Mouse (Mus musculus): ENCODE results near the gene Clcn6. TPM values are rescaled to one million over a fixed set of nuclear protein-coding genes. Genes with fewer than 3 reads are reported as not detected.
"Not testable (repeated sequence)": the region's sequence is repeated elsewhere in the genome, so short reads cannot be mapped to it uniquely, and the experiment has no call there.

Clcn6 gene
- total and polyA plus RNA-seq, 3 experiments, result 6.2 to 21.0 (median 16.1) TPM

GRCm38 (mm10) chr4:148046450-148047031 is 7.9 kb upstream of the Clcn6 start:
- Histone ChIP-seq H3K36me3 (replicated peaks) (peaks cover 72% of the 10 kb centered on the region), H3K4me3 (ENCODE audit: low read depth, low read length) (peak overlapping the region; percentile 19; the same call in 1 of the 2 replicates), H3K27me3 (ENCODE audit: insufficient read depth, low read length) (no peaks in the 10 kb centered on the region), H3K4me1 (ENCODE audit: insufficient read depth, low read depth, low read length) (peaks cover 60% of the 10 kb centered on the region), H3K9me3 (replicated peaks) (no peaks in the 10 kb centered on the region)
- ATAC-seq (ENCODE audit: extremely low read depth, insufficient number of reproducible peaks, low FRiP score, poor library complexity, severe bottlenecking) (peak; percentile 94), DNase-seq (ENCODE audit: low spot score) (peak; percentile 79)
- TF ChIP-seq GATA1 (IDR thresholded peaks at IDR 0.05; ENCODE audit: borderline replicate concordance, low read length), result no peak
- TF ChIP-seq CTCF (IDR thresholded peaks at IDR 0.05; ENCODE audit: low read depth, low read length), result no peak
- peak; percentile 96 for TF ChIP-seq TAL1 (conservative IDR thresholded peaks at IDR 0.05; ENCODE audit: low read depth, low read length)
- TF ChIP-seq GATA2 (IDR thresholded peaks at IDR 0.05; ENCODE audit: borderline replicate concordance, low read depth, low read length), result no peak

DNA sequence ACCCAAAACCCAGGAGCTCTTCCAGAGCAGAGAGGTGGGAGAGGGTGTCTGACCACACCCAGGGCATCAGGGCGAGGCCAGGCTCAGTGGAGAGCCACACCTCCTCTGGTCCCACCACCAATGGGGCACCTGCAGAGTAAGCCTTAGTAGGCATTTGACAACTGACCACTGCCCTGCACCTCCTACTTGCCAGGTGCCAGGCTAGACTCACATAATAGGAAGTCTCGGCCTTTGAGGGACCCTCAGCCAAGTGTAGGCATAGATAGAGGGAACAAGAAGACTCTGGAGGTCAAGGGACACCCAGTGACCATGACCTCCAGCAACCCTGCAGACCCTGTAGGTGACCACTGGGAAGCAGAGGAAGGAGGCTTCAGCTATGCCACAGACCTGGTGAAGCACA is 5.5 kb upstream of the Clcn6 start:
- Histone ChIP-seq H3K4me1 (ENCODE audit: insufficient read depth, low read depth, low read length) (peaks cover 84% of the 10 kb centered on the region), H3K36me3 (replicated peaks) (peaks cover 54% of the 10 kb centered on the region), H3K27me3 (ENCODE audit: insufficient read depth, low read length) (no peaks in the 10 kb centered on the region), H3K4me3 (ENCODE audit: low read depth, low read length) (peak overlapping the region; percentile 39; the same call in 1 of the 2 replicates), H3K9me3 (replicated peaks) (no peaks in the 10 kb centered on the region)
- ATAC-seq (ENCODE audit: extremely low read depth, insufficient number of reproducible peaks, low FRiP score, poor library complexity, severe bottlenecking) (no peak), DNase-seq (ENCODE audit: low spot score) (no peak)
- TF ChIP-seq GATA1 (IDR thresholded peaks at IDR 0.05; ENCODE audit: borderline replicate concordance, low read length) (no peak), TAL1 (conservative IDR thresholded peaks at IDR 0.05; ENCODE audit: low read depth, low read length) (no peak), CTCF (IDR thresholded peaks at IDR 0.05; ENCODE audit: low read depth, low read length) (no peak), GATA2 (IDR thresholded peaks at IDR 0.05; ENCODE audit: borderline replicate concordance, low read depth, low read length) (no peak), POLR2AphosphoS5 (IDR thresholded peaks at IDR 0.05; ENCODE audit: insufficient replicate concordance, low read depth, low read length) (no peak)

DNA sequence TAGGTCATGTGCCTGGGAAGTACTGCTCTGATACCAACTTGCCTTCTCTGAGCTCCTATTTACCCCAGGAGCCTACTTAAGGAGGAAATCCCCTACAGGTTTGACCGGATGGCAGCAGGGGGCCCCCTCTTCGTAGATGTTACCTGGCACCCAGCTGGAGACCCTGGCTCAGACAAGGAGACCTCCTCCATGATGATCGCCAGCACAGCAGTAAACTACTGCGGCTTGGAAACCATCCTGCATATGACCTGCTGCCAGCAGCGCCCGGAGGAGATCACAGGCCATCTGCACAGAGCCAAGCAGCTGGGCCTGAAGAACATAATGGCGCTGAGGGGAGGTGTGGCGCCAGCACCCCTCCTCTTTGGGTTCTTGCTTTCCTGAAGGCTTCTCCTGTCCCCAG is 4.7 kb upstream of the Clcn6 start:
- H3K4me3 ChIP-seq (ENCODE audit: low read depth, low read length); DNase-seq (ENCODE audit: low spot score); H3K9me3 ChIP-seq (replicated peaks); ATAC-seq (ENCODE audit: extremely low read depth, insufficient number of reproducible peaks, low FRiP score, poor library complexity, severe bottlenecking); H3K27me3 ChIP-seq (ENCODE audit: insufficient read depth, low read length): not testable (repeated sequence)
- peaks cover 83% of the 10 kb centered on the region for H3K4me1 ChIP-seq (ENCODE audit: insufficient read depth, low read depth, low read length)
- H3K36me3 ChIP-seq (replicated peaks), result peaks cover 47% of the 10 kb centered on the region

DNA sequence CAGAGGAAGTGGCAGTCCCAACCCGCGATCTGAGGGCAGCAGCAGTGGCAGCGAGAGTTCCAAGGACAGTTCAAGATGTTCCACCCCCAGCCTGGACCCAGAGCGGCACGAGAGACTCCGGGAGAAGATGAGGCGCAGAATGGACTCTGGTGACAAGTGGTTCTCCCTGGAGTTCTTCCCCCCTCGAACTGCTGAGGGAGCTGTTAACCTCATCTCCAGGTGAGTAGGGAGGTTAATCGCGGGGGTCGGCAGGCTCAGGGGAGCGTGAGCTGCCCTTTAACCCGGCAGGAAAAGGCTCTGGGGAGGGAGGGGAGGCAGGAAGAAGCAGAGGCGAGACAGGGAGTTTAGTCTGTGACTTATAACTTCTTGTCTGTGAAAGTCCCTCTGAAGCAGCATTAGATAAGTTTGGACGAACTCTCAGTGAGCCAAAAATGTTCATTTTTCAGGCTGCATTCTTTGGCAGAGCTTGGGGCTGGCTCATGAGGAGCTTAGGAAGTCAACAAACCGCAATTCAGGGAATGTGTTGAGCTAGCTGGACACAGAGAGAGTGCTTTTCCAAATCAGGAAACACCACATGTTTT is 3.1 kb upstream of the Clcn6 start:
- ATAC-seq (ENCODE audit: extremely low read depth, insufficient number of reproducible peaks, low FRiP score, poor library complexity, severe bottlenecking) (no peak), DNase-seq (ENCODE audit: low spot score) (no peak)
- peaks cover 43% of the 10 kb centered on the region for H3K36me3 ChIP-seq (replicated peaks)

GRCm38 (mm10) chr4:148040933-148041610 is 2.5 kb upstream of the Clcn6 start:
- peaks cover 71% of the 10 kb centered on the region for H3K4me1 ChIP-seq (ENCODE audit: insufficient read depth, low read depth, low read length)
- DNase-seq (ENCODE audit: low spot score) (peak; percentile 47), ATAC-seq (ENCODE audit: extremely low read depth, insufficient number of reproducible peaks, low FRiP score, poor library complexity, severe bottlenecking) (peak; percentile 17; the same call in 1 of the 2 replicates)
- H3K4me3 ChIP-seq (ENCODE audit: low read depth, low read length), result peak overlapping the region; percentile 66; the same call in 1 of the 2 replicates
- no peak for TF ChIP-seq POLR2AphosphoS5 (IDR thresholded peaks at IDR 0.05; ENCODE audit: insufficient replicate concordance, low read depth, low read length)
- TF ChIP-seq TAL1 (conservative IDR thresholded peaks at IDR 0.05; ENCODE audit: low read depth, low read length), result no peak
- TF ChIP-seq GATA2 (IDR thresholded peaks at IDR 0.05; ENCODE audit: borderline replicate concordance, low read depth, low read length), result no peak
- TF ChIP-seq GATA1 (IDR thresholded peaks at IDR 0.05; ENCODE audit: borderline replicate concordance, low read length), result no peak
- TF ChIP-seq CTCF (IDR thresholded peaks at IDR 0.05; ENCODE audit: low read depth, low read length), result no peak
- H3K36me3 ChIP-seq (replicated peaks), result peaks cover 43% of the 10 kb centered on the region
- no peaks in the 10 kb centered on the region for H3K27me3 ChIP-seq (ENCODE audit: insufficient read depth, low read length)
- no peaks in the 10 kb centered on the region for H3K9me3 ChIP-seq (replicated peaks)

More for the DNA sequence above, 3.1 kb upstream of the Clcn6 start:
- Histone ChIP-seq H3K27me3 (ENCODE audit: insufficient read depth, low read length) (no peaks in the 10 kb centered on the region), H3K4me3 (ENCODE audit: low read depth, low read length) (peak overlapping the region; percentile 66; the same call in 1 of the 2 replicates), H3K9me3 (replicated peaks) (no peaks in the 10 kb centered on the region), H3K4me1 (ENCODE audit: insufficient read depth, low read depth, low read length) (peaks cover 76% of the 10 kb centered on the region)
- no peak for TF ChIP-seq GATA1 (IDR thresholded peaks at IDR 0.05; ENCODE audit: borderline replicate concordance, low read length)
- TF ChIP-seq CTCF (IDR thresholded peaks at IDR 0.05; ENCODE audit: low read depth, low read length), result no peak
- TF ChIP-seq TAL1 (conservative IDR thresholded peaks at IDR 0.05; ENCODE audit: low read depth, low read length), result no peak
- no peak for TF ChIP-seq GATA2 (IDR thresholded peaks at IDR 0.05; ENCODE audit: borderline replicate concordance, low read depth, low read length)
- TF ChIP-seq POLR2AphosphoS5 (IDR thresholded peaks at IDR 0.05; ENCODE audit: insufficient replicate concordance, low read depth, low read length), result no peak

- no peaks in the 10 kb centered on the region for H3K27me3 ChIP-seq (ENCODE audit: insufficient read depth, low read length)
- peaks cover 43% of the 10 kb centered on the region for H3K36me3 ChIP-seq (replicated peaks)
- DNase-seq (ENCODE audit: low spot score), result no peak
- TF ChIP-seq POLR2AphosphoS5 (IDR thresholded peaks at IDR 0.05; ENCODE audit: insufficient replicate concordance, low read depth, low read length), result no peak
- TF ChIP-seq GATA2 (IDR thresholded peaks at IDR 0.05; ENCODE audit: borderline replicate concordance, low read depth, low read length), result no peak
- TF ChIP-seq CTCF (IDR thresholded peaks at IDR 0.05; ENCODE audit: low read depth, low read length), result no peak
- no peak for TF ChIP-seq GATA1 (IDR thresholded peaks at IDR 0.05; ENCODE audit: borderline replicate concordance, low read length)
- TF ChIP-seq TAL1 (conservative IDR thresholded peaks at IDR 0.05; ENCODE audit: low read depth, low read length), result no peak
- H3K9me3 ChIP-seq (replicated peaks), result no peaks in the 10 kb centered on the region
- peaks cover 62% of the 10 kb centered on the region for H3K4me1 ChIP-seq (ENCODE audit: insufficient read depth, low read depth, low read length)
- H3K4me3 ChIP-seq (ENCODE audit: low read depth, low read length), result peak overlapping the region; percentile 92; the same call in 1 of the 2 replicates
- no peak for ATAC-seq (ENCODE audit: extremely low read depth, insufficient number of reproducible peaks, low FRiP score, poor library complexity, severe bottlenecking)
These were observed 1.6 kb upstream of the Clcn6 start for GRCm38 (mm10) chr4:148040029-148040830.
